Comparison of ENCODE assay signal across 17 mouse cellular contexts in the genomic region with DNA sequence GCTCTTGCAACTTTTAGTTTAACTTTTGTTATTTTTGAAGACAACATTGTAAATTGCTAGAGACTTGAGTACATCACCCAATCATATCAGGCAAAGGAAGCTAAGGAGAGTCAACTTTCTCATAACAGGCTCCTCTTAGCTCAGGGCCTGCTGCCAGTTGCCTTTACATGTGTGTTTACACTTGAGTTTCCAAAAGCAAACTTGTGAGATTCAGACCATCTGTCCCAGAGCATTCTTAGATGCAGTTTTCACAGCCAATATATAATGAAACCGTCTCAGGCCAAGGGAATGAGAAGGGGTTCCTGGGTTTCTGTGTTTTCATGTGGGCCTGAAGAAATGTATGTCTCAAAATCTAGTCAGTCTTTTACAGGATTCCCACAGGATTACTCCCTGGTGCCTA.
DNase-seq lines count a peak whose midpoint lies in the region; ATAC-seq and TF ChIP-seq lines count a peak whose summit lies in the region.
"Had no signal": no experiment of that assay in that cellular context is flagged by ENCODE, and none has a peak within 500 bp of the region (broad histone marks: within the 10 kb centered on the region; RNA-seq: fewer than 3 reads in every experiment).

No protein-coding gene starts in this region.

- H3K27me3 ChIP-seq in intestine, embryonic 16.5 days (replicated peaks; ENCODE audit: control insufficient read depth, insufficient read depth, low read length): no peaks in the 10 kb centered on the region
- H3K27me3 ChIP-seq: heart, embryonic 15.5 days; hindbrain, embryonic 12.5 days; liver, embryonic 15.5 days; megakaryocyte, embryonic 14.5 days; neural tube, embryonic 13.5 days had no signal

- ATAC-seq in frontal cortex, adult (ENCODE audit: low TSS enrichment): peak; percentile 98
- ATAC-seq in intestine, embryonic 16.5 days: peak; percentile 75

- no peak overlapping the region for H3K4me3 ChIP-seq in intestine, embryonic 16.5 days (ENCODE audit: low read length)
- H3K4me3 ChIP-seq: heart, embryonic 15.5 days; hindbrain, embryonic 12.5 days; liver, embryonic 15.5 days; megakaryocyte, embryonic 14.5 days; neural tube, embryonic 13.5 days had no signal

- H3K36me3 ChIP-seq in intestine, embryonic 16.5 days (ENCODE audit: control insufficient read depth, insufficient read depth, low read length): no peaks in the 10 kb centered on the region
- H3K36me3 ChIP-seq: heart, embryonic 15.5 days; hindbrain, embryonic 12.5 days; liver, embryonic 15.5 days; neural tube, embryonic 13.5 days had no signal

- no peaks in the 10 kb centered on the region for H3K9me3 ChIP-seq in intestine, embryonic 16.5 days (ENCODE audit: control insufficient read depth, low read length)
- H3K9me3 ChIP-seq: heart, embryonic 15.5 days; hindbrain, embryonic 12.5 days; liver, embryonic 15.5 days; neural tube, embryonic 13.5 days had no signal

- no peak for TF ChIP-seq CTCF in brain, embryonic 14.5 days (IDR thresholded peaks at IDR 0.05; ENCODE audit: borderline replicate concordance, extremely low read depth, insufficient read depth, insufficient read length)

- TF ChIP-seq POLR2A in brain, embryonic 14.5 days (IDR thresholded peaks at IDR 0.05; ENCODE audit: borderline replicate concordance, extremely low read depth, insufficient read depth, insufficient read length, poor library complexity, severe bottlenecking): no peak

- no peak overlapping the region for H3K27ac ChIP-seq in intestine, embryonic 16.5 days (ENCODE audit: low read length)
- H3K27ac ChIP-seq: heart, embryonic 15.5 days; hindbrain, embryonic 12.5 days; liver, embryonic 15.5 days; neural tube, embryonic 13.5 days had no signal

- H3K9ac ChIP-seq in intestine, embryonic 16.5 days (ENCODE audit: low read depth, low read length): no peak overlapping the region
- H3K9ac ChIP-seq: heart, embryonic 15.5 days; hindbrain, embryonic 12.5 days; liver, embryonic 15.5 days; neural tube, embryonic 13.5 days had no signal

- H3K4me2 ChIP-seq in intestine, embryonic 16.5 days (ENCODE audit: low read depth, low read length): no peak overlapping the region
- H3K4me2 ChIP-seq: heart, embryonic 15.5 days; hindbrain, embryonic 12.5 days; liver, embryonic 15.5 days; neural tube, embryonic 13.5 days had no signal

- no peaks in the 10 kb centered on the region for H3K4me1 ChIP-seq in intestine, embryonic 16.5 days (ENCODE audit: control insufficient read depth, insufficient read depth, low read length)
- H3K4me1 ChIP-seq: heart, embryonic 15.5 days; hindbrain, embryonic 12.5 days; liver, embryonic 15.5 days; megakaryocyte, embryonic 14.5 days; neural tube, embryonic 13.5 days had no signal

- DNase-seq in frontal cortex, postnatal 25 days (ENCODE audit: low spot score in 2 of 2): no peak
- DNase-seq in brain, embryonic 14.5 days (ENCODE audit: low read depth): peak; percentile 90
- DNase-seq in right cerebral cortex, postnatal 14 days: peak; percentile 45
- no peak for DNase-seq in urinary bladder, adult 18-20 months (ENCODE audit: low spot score in 2 of 2)
- DNase-seq in layer of hippocampus, postnatal 36 days: no peak
- no peak for DNase-seq in urinary bladder, adult 2 months (ENCODE audit: low spot score)
- DNase-seq: adrenal gland, adult 2 months; B cell, adult 2 months; cerebellum, postnatal 14 days; kidney, adult 8-10 months had no signal

- WGBS in intestine, embryonic 16.5 days: 40% methylated on average over 1 of the region's 1 CpGs

Comparison
In these comparisons a context has a peak if more than half of its experiments do, and no peak if none do; other contexts are left out.
1. DNase-seq: peak in brain, embryonic 14.5 days (single experiment) and right cerebral cortex, postnatal 14 days (single experiment); none in frontal cortex, postnatal 25 days (0 of 2), urinary bladder, adult 18-20 months (0 of 2), layer of hippocampus, postnatal 36 days (0 of 2) and urinary bladder, adult 2 months (single experiment).